In genomic region chr11:116745457-116745856, GRCm38 (mm10) we compare ENCODE assay signal across 38 mouse cellular contexts. TPM values are rescaled to one million over a fixed set of nuclear protein-coding genes. Genes with fewer than 3 reads are reported as not detected.
"Had no signal": no experiment of that assay in that cellular context is flagged by ENCODE, and none has a peak within 500 bp of the region (broad histone marks: within the 10 kb centered on the region; RNA-seq: fewer than 3 reads in every experiment).

No protein-coding gene starts in this region.

RNA-seq across cellular contexts. Expression of gene St6galnac1, which starts 29.9 kb away (rescaled TPM):
- total RNA-seq: left cerebral cortex, postnatal 10 days; left cerebral cortex, postnatal 14 days; left cerebral cortex, postnatal 25 days; left cerebral cortex, postnatal 36 days; left cerebral cortex, postnatal 4 days; liver, adult 2 months; megakaryocyte progenitor cell, adult 5-6 weeks; megakaryocyte, adult 5-6 weeks; megakaryocyte-erythroid progenitor cell, adult 5-6 weeks; midbrain, postnatal 0 days; monocyte, adult 5-6 weeks had no signal
- polyA plus RNA-seq: limb, embryonic 10.5 days; limb, embryonic 11.5 days; limb, embryonic 12.5 days; limb, embryonic 13.5 days; limb, embryonic 14.5 days; limb, embryonic 15.5 days; liver, adult 2 months; liver, embryonic 11.5 days; liver, embryonic 12.5 days; liver, embryonic 13.5 days; liver, embryonic 14.5 days; liver, embryonic 15.5 days; liver, embryonic 16.5 days; liver, postnatal 0 days; lung, embryonic 14.5 days; lung, embryonic 15.5 days; lung, embryonic 16.5 days; lung, postnatal 0 days; macrophage; midbrain, embryonic 10.5 days; midbrain, embryonic 11.5 days; midbrain, embryonic 12.5 days; midbrain, embryonic 13.5 days; midbrain, embryonic 14.5 days; midbrain, embryonic 15.5 days; midbrain, embryonic 16.5 days; midbrain, postnatal 0 days; myocyte; neural tube, embryonic 11.5 days had no signal
